Mouse (Mus musculus) heart, adult 18-20 months (tissue): ENCODE measurements around the gene B3gnt5. TPM values are rescaled to one million over a fixed set of nuclear protein-coding genes. Genes with fewer than 3 reads are reported as not detected.
"Not testable (repeated sequence)": the region's sequence is repeated elsewhere in the genome, so short reads cannot be mapped to it uniquely, and the experiment has no call there.

Source experiments
- DNase-seq, 2 experiments: peaks; one replicate each; pipeline ENCODE4 v3.0.0; 2021 to 2022; ENCODE audit warnings: mixed read lengths in 1 of 2
- long read RNA-seq, 2 experiments: library from polyadenylated mRNA; stranded (forward); transcript quantifications; one replicate each; pipeline ENCODE4 v2.0.0; 2021
- total RNA-seq, 2 experiments: library from RNA; stranded (reverse); gene quantifications; 2 replicates each; pipeline ENCODE4 v1.2.3; 2021

B3gnt5 gene
- total RNA-seq, result 1 to 10 TPM in 1 of 2 experiments, under 1 TPM in 1; 0.42 to 2.1 TPM
- long read RNA-seq, experiment 1, result 0 reads
- long read RNA-seq, experiment 2, result 0 reads

DNA sequence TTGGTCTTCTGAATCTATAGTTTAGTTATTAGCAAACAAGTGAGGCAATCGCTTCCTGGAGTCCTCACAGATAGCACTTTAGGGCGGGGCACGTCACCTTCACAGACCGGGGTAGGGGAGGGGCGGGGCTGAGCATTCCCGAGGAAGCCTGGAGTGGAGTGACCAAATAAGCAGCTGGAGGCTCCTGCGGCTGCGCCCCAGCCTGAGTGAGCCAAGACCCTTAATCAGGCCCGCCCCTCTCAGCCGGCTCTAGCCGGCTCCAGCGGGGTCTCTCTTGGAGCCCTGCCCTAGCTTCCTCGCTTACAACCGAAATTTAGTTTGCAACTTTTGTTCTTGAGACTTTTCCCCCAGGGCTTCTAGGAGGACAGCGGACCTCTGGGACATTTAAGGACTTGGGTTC lies at the start of gene B3gnt5:
B3gnt5 (plus strand) TSS at position 135 of the 400 bp plus-strand sequence.
- peak; percentile 43 to 47 for DNase-seq

DNA sequence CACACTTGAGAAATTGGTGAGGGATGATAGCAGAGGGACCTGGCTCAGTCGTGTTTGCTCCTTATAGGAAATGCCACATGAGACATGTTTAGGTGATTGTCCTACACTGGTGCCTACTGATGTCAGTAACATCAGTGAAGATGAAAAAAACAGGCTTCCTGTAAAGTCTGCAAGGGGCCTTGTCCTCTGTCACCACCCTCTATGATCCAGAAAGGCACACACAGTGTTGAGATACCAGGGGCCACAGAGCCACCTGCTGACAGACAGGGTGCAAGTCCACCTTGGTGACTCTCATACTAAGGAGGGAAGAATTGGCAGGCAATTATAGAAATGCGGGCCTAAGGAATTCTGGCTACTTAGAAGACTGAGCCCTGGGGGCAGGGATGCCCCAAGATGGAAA lies 39.0 kb upstream of the B3gnt5 start:
- DNase-seq, result no peak

DNA sequence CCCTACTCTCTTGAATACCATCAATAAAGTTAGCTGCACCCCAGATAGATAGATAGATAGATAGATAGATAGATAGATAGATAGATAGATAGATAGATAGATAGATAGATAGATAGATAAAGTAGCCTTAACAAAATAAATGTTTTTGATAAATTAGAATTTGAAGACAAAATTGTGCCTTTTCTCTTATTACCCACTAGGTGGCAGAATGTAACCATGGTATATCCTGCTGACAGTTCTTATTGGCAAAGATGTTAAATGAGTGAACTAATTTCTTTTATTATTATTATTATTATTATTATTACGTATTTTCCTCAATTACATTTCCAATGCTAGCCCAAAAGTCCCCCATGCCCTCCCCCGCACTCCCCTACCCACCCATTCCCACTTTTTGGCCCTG lies 35.9 kb upstream of the B3gnt5 start:
- DNase-seq, result not testable (repeated sequence)

DNA sequence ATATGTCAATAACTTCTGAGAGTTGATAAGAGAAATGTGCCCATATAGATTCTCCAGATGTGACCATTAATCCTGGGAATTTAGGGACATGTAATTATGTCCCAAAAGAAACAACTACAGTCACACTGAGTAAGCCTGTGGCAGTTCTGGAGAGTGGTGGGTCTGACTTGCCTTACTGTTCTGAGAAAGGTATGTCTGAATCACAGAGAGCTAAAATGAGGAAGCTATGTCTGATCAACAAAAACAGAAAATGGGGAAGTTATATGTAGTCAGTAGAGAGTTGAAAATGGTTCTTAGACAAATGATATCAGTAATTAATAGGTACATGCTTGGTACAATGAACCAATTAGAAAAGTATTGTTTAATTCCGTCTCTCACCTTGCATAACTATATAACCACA lies 27.1 kb upstream of the B3gnt5 start:
- DNase-seq, result no peak

DNA sequence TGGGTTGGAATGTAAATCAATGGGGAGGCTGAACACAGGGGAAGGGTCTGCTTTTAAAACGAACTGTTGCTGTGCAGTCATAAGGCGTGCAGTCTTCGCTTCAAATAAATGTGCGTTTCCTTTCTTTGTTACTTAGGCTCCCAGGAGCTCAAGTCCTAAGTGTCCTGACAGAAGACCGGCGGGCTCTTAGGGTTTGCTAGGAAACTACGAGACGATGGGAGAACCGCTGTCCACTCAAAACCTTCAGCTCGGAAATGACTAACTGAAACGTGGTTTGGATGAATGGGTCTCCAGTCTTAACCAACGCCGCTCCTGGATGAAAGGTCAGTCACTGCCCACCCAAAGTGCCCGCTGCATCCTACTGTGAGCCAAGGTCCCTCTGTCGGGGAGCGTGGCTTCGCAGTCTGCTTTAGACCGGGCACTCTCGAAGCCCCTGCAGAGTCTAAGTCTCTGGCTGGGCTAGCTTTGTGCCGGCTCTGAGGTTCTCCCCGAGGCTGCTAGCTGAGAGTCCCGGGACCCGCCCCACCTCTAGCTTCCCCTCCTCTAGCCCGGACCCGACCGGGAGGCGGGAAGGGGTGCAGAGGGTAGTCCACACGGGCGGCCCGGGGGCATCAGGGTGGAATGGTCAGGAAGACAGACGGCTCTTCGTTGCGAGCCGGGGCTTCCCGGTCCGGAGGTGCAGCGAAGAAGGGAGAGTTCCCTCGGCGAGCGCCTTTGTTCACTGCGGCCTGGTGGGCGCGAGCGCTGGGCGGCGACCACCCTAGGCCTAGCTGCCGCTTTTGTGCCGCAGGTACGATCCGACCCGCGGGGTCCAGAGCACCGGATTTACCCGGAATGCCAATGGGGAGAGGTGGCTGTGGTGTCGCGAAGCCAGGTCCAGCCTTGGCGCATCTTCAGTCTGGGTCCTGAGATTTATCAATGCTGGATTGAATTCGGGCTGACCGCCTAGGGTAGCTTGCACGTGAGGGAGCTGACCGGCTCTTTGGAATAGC lies 793 bp downstream of the B3gnt5 start:
- peak; percentile 9 to 39 for DNase-seq

DNA sequence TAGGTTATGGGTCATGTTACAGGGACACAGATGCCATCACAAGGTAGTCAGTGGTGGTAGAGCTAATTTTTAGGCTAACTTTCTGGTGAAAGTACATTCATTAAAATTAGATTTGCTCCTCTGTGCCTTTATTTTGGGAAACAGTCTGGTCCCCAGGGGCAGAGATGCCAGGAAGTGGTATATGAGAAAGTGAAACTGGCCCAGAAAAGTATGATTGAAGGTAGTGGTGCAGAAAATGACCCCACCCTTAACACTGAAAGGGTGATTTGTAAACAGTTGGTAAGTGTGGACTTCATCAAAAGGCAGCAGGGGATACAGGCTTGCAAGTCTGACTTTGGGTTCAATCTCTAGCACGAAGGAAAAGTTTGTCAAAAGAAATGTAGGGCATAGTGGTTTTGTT lies 1.7 kb downstream of the B3gnt5 start:
- peak; percentile 3 to 26 for DNase-seq

DNA sequence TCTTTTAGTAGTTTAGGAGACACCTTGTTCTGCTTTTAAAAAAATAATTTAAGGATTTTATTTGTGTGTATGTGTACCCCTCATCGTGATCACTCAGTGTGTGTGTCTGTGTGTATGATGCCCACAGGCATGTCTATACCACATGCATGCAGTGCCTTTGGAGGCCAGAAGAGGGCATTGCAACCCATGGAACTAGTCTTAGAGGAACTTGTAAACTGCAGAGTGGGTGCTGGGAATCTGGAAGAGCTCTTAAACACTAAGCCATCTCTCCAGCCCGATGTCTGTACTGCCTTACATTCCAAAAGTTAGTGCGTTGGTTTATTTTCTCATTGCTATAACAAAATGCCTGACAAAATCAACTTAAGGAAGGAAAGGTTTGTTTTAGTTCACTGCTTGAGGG lies 6.1 kb downstream of the B3gnt5 start:
- DNase-seq, result no peak

DNA sequence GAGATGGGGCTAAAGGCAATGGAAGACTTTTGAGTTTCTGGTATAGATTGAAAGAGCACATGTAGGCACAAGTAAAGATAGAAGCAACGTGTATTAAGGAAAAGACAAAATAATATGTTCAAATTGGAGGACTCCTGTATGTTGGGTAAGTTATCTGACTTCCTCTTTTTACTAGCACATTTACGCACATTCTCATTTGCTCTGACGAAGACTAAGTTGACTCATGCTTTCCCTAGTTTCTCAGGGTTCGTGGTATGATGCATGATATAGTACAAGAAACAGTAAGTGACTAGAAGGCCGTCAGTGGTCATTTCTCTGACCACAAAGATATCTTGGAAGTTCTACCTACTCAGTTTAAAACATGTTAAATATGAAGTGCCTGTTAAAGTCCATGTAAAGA lies 8.0 kb downstream of the B3gnt5 start:
- no peak for DNase-seq

DNA sequence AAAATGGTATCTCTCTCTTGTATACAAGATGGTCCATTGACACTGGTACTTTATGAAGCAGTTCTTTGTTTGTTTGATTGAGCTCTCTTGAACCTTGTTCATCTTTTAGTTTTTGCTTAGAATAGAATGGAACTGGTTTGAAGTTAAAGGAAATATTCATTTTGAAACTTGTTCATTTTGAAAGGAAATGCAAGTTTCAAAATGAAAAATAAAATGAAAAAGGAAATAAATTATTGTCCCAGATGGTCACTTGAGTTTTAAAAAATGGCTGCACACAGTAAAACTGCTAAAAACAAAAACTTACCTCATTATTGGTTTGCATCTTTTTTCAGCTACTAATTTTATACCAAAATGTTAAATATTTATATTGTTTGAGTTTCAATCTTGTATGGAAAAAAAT lies 12.0 kb downstream of the B3gnt5 start:
- no peak for DNase-seq

DNA sequence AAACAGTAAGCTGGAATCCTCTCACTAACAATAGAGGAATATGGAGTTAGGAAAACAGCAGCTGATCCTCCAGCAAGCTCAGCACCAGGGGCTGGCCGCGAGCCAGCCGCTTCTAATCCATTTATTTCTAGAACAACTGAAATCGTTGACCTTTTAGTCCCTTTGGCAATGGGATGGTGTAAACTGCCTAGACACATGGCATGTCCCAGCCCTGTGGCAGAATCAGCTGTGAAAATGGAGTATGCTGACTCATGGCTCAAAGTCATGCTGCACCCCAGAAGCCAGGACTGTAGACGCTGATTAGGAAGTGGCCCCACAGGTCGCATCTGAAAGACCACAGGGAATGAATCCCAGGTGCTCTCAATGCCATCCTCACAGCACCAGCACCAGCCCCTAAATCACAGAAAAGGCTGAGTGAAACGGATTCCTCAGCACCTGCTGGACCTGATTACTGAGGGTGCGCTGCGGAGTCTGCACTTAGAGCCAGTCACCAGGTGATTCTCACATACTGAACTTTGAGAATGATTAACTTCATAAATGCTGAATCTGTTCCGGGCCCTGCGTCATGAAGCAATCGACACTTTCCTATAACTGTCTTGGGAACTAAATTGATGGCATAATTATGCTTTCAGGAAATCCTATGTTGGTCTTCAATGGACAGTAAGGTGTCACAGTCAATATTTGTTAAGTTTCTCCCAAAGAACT lies 26.5 kb downstream of the B3gnt5 start:
- DNase-seq, result no peak

DNA sequence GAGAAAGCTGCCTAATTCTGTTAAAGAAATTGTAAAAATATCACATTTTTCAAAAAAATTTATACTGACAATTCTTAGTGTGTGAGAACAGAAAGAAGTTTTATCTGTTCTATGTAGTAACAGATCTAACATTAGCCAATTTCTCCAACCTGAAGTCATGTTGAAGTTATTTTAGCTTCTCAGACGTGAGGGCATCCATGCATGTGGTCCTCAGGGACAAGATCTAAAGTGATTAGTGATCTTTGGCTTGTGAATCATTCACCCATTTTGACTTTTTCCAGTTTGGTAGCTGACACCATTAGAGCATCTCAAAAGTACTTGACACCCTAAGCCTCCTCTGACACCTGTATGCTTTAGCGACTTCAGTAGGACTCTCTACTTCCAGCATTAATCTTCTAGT lies 29.9 kb downstream of the B3gnt5 start:
- no peak for DNase-seq

DNA sequence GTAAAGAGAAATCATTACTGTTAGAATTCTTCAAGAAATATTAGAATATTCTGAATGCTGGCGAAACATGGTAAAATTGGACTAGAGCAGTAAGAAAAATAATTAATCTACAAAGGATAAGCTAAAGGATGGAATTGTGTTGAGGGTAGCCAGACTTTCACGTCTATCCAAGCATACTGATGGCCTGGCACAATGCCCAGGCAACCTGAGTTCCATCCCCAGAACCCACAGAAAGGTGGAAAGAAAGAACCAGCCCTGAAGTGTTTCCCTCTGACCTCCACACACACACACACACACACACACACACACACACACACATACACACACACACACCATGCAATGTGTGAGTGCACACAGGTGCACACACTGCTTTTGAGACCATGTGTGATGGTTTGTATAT lies 58.8 kb downstream of the B3gnt5 start:
- no peak for DNase-seq

Other genes with a start within 250 kb of the B3gnt5 start
- gene Olfr167, start 237.9 kb upstream of the B3gnt5 start, total RNA-seq, result not detected
- gene Olfr168, start 224.7 kb upstream of the B3gnt5 start, total RNA-seq, result not detected
- not detected for gene Olfr169, start 188.4 kb upstream of the B3gnt5 start, total RNA-seq
- gene Olfr170, start 148.3 kb upstream of the B3gnt5 start, total RNA-seq, result not detected
- not detected for gene Olfr171, start 130.3 kb upstream of the B3gnt5 start, total RNA-seq
- under 1 TPM in 1 of 2 experiments, not detected in 1; 0.12 TPM for gene Lamp3, start 53.8 kb upstream of the B3gnt5 start, total RNA-seq
- gene Klhl6, start 222.8 kb downstream of the B3gnt5 start, total RNA-seq, result 1 to 10 TPM; 5.2 to 6.4 TPM